Mouse (Mus musculus): ENCODE results near the gene Ifng.

DNA sequence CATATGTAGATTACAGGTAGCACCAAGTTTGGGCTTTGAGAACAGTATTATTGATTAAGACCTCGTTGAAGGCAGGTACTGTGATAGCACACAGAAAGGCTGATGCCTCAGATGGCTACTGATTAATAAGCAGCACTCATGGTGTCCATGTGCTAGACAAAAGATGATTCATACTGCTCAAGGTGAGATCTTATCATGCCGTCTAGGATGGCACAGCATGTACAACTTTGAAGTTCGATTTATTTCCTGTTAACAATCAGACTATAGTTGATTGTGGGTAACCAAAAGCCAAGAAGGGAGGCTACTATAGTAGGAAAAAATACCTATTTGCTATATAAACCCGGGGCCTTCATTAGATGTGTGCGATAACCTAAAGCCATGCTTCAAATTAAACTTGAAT lies 28.1 kb upstream of the Ifng start:
- TF ChIP-seq CTCF (IDR thresholded peaks at IDR 0.05; ENCODE audit: low read depth) (no peak), EP300 (optimal IDR thresholded peaks at IDR 0.05) (no peak)

Measured in stomach, postnatal 0 days (tissue).